Mouse (Mus musculus): Measurements from ENCODE around the gene Olfr103. TPM values are rescaled to one million over a fixed set of nuclear protein-coding genes. Genes with fewer than 3 reads are reported as not detected.

Olfr103 gene
- not detected for total RNA-seq (2022)

- DNase-seq (ENCODE audit: low spot score): no peak
Observed at GRCm38 (mm10) chr17:37339598-37339997, at the start of gene Olfr103. Gene Olfr103, minus strand, starts transcription at chr17:37339698.

- no peak for DNase-seq (ENCODE audit: low spot score)
Observed at GRCm38 (mm10) chr17:37378733-37379132, 39.2 kb upstream of the Olfr103 start, which contains the start of gene Olfr105-ps. Gene Olfr105-ps, plus strand, starts transcription at chr17:37379033.

- DNase-seq (ENCODE audit: low spot score): no peak
Observed at GRCm38 (mm10) chr17:37359282-37359681, 19.8 kb upstream of the Olfr103 start, which contains the start of gene Olfr104-ps. Gene Olfr104-ps, plus strand, starts transcription at chr17:37359582.

GRCm38 (mm10) chr17:37316954-37317353 lies 22.5 kb downstream of the Olfr103 start, which contains the start of gene Olfr102:
Gene Olfr102, minus strand, starts transcription at chr17:37317054.
- DNase-seq (ENCODE audit: low spot score): no peak

- DNase-seq (ENCODE audit: low spot score): no peak
Observed at GRCm38 (mm10) chr17:37310146-37310699, 29.3 kb downstream of the Olfr103 start.

GRCm38 (mm10) chr17:37308483-37308882 lies 31.0 kb downstream of the Olfr103 start:
- no peak for DNase-seq (ENCODE audit: low spot score)

GRCm38 (mm10) chr17:37304213-37304612 lies 35.3 kb downstream of the Olfr103 start, which contains the start of gene Olfr101:
Gene Olfr101, minus strand, starts transcription at chr17:37304313.
- DNase-seq (ENCODE audit: low spot score): no peak

Other genes starting within 250 kb of the Olfr103 start
- gene Olfr91, start 241.4 kb downstream of the Olfr103 start, total RNA-seq (2022): not detected
- not detected for gene Olfr92, start 219.6 kb downstream of the Olfr103 start, total RNA-seq (2022)
- not detected for gene Olfr93, start 178.2 kb downstream of the Olfr103 start, total RNA-seq (2022)
- not detected for gene Ubd, start 145.8 kb downstream of the Olfr103 start, total RNA-seq (2022)
- not detected for gene Olfr94, start 138.7 kb downstream of the Olfr103 start, total RNA-seq (2022)
- not detected for gene Olfr95, start 126.6 kb downstream of the Olfr103 start, total RNA-seq (2022)
- gene Olfr96, start 119.6 kb downstream of the Olfr103 start, total RNA-seq (2022): not detected
- gene Olfr97, start 102.4 kb downstream of the Olfr103 start, total RNA-seq (2022): not detected
- not detected for gene Olfr98, start 75.9 kb downstream of the Olfr103 start, total RNA-seq (2022)
- gene H2-M3, start 69.5 kb downstream of the Olfr103 start, total RNA-seq (2022): 1 to 10 TPM; 3.2 to 4.4 (median 3.6) TPM
- gene Olfr99, start 56.2 kb downstream of the Olfr103 start, total RNA-seq (2022): not detected
- gene Olfr101, start 35.4 kb downstream of the Olfr103 start, total RNA-seq (2022): not detected
- not detected for gene Olfr102, start 22.6 kb downstream of the Olfr103 start, total RNA-seq (2022)
- not detected for gene Olfr104-ps, start 19.9 kb upstream of the Olfr103 start, total RNA-seq (2022)
- gene Olfr105-ps, start 39.3 kb upstream of the Olfr103 start, total RNA-seq (2022): not detected
- not detected for gene Olfr106-ps, start 50.7 kb upstream of the Olfr103 start, total RNA-seq (2022)
- not detected for gene Olfr107, start 59.5 kb upstream of the Olfr103 start, total RNA-seq (2022)
- gene Olfr108, start 105.8 kb upstream of the Olfr103 start, total RNA-seq (2022): not detected
- gene Olfr109, start 119.2 kb upstream of the Olfr103 start, total RNA-seq (2022): not detected
- under 1 TPM in 1 of 4 experiments, not detected in 3; 0.20 TPM for gene H2-M2, start 143.9 kb upstream of the Olfr103 start, total RNA-seq (2022)
- gene Olfr110, start 152.8 kb upstream of the Olfr103 start, total RNA-seq (2022): not detected
- not detected for gene Olfr111, start 168.3 kb upstream of the Olfr103 start, total RNA-seq (2022)
- not detected for gene Olfr112, start 229.8 kb upstream of the Olfr103 start, total RNA-seq (2022)
- not detected for gene Olfr113, start 238.0 kb upstream of the Olfr103 start, total RNA-seq (2022)

Measured in heart, adult 8-10 months (tissue).